Mouse (Mus musculus) gonadal fat pad, adult 2 months (tissue): ENCODE measurements around the gene Akr1b3. TPM values are rescaled to one million over a fixed set of nuclear protein-coding genes. Genes with fewer than 3 reads are reported as not detected.

Experiments used
- DNase-seq: peaks from one replicate; pipeline ENCODE4 v3.0.0-alpha.2; 2012; ENCODE audit warnings: low read depth
- polyA plus RNA-seq: library from polyadenylated mRNA; depleted of rRNA; stranded (reverse); fragments of >200 nt; gene quantifications from 2 replicates; pipeline ENCODE4 v1.2.3, GENCODE M21; 2012; rRNA removed

The Akr1b3 gene
- polyA plus RNA-seq, 1 experiment: 187 TPM

DNA sequence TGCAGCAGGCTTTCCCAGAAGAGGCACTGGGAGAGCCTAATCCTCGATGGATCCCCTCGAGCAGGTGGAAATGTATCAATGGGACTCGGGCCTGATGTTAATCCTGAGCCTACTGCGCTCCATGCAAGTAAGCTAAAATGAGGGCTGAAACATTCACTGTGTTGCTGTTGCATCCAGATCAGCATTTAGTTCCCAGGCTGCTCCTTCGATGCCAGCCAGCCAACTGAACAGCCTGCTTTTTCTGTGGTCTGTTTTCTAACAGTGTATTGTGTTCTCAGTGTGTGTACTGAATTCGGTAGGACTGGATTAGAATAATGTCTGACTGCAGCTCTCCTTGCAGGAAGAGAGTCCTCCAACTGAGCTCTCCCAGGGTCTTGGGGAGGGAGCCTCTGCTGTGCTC lies 46.6 kb downstream of the Akr1b3 start:
- DNase-seq: no peak

DNA sequence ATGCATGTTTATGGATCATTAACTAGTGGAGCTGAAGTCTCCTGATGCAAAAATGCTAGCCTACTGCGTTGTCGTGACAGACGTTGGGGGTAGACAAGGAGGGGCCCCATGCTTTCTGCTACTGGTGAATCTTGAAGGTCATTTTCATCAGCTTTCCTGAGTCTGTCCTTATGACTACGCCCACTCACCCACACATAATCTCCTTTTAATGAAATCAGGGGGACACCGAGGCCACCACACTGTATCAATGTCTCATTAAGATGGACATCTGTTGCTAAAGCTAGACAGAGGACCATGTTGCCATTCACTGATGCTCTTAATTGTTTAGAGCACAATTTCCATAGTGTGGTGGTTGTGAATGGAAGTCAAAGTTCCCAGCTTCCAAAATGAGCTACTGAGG lies 58.7 kb downstream of the Akr1b3 start:
- DNase-seq: no peak

Other genes with a start within 250 kb of the Akr1b3 start
- 46.9 and 63.9 TPM in 2 replicates for gene Slc35b4, start 140.4 kb downstream of the Akr1b3 start, polyA plus RNA-seq
- 8.9 and 15.1 TPM in 2 replicates for gene Akr1b8, start 36.6 kb upstream of the Akr1b3 start, polyA plus RNA-seq
- gene Akr1b10, start 66.7 kb upstream of the Akr1b3 start, polyA plus RNA-seq: 42.6 and 44.5 TPM in 2 replicates
- gene Akr1b7, start 94.9 kb upstream of the Akr1b3 start, polyA plus RNA-seq: 497 and 1,133 TPM in 2 replicates
- 23.4 and 28.3 TPM in 2 replicates for gene Bpgm, start 158.7 kb upstream of the Akr1b3 start, polyA plus RNA-seq